Mouse (Mus musculus) adrenal gland, adult 18-20 months (tissue): Measurements from ENCODE around the gene Hist1h2br. TPM values are rescaled to one million over a fixed set of nuclear protein-coding genes. Genes with fewer than 3 reads are reported as not detected.
"Not testable (repeated sequence)": the region's sequence is repeated elsewhere in the genome, so short reads cannot be mapped to it uniquely, and the experiment has no call there.

Experiments used
- DNase-seq, 2 experiments: peaks; one replicate each; pipeline ENCODE4 v3.0.0; 2021 to 2022; ENCODE audit warnings: low spot score in 2 of 2
- long read RNA-seq, 2 experiments: library from polyadenylated mRNA; stranded (forward); transcript quantifications; one replicate each; pipeline ENCODE4 v2.0.0; 2021
- total RNA-seq, 2 experiments: library from RNA; stranded (reverse); gene quantifications; 1 replicate in 1 of 2; 2 replicates in 1 of 2; pipeline ENCODE4 v1.2.3; 2021

Hist1h2br gene
- 10 to 100 TPM; 43.9 to 68.8 TPM for total RNA-seq
- long read RNA-seq, experiment 1, partial matches to known transcripts: 0 of 1 reads
- long read RNA-seq, experiment 1, other reads (novel, unspliced or antisense): 1 of 1 reads
- long read RNA-seq, experiment 2: 0 reads

DNA sequence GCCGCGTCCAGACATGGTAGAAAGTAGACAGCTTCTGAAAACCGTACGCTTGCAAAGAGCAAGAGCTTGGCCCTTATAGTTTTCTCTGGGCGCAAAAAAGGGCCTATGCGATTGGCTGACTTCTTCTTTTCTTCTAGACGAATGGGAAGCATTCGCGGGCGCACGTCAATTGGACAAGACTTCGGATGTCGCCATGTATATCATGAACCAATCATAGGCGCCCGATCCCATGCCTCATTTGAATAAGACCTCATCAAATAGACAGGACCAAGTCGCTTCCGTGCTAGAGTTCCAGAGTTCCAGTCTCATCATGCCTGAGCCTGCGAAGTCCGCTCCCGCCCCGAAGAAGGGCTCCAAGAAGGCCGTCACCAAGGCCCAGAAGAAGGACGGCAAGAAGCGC lies at the start of gene Hist1h2br, which contains the start of gene Hist1h2ap:
TSS of gene Hist1h2br (plus strand) at position 283 of the 400 bp plus-strand sequence.
TSS of gene Hist1h2ap (minus strand) at position 47 of the 400 bp plus-strand sequence.
- DNase-seq: not testable (repeated sequence)

DNA sequence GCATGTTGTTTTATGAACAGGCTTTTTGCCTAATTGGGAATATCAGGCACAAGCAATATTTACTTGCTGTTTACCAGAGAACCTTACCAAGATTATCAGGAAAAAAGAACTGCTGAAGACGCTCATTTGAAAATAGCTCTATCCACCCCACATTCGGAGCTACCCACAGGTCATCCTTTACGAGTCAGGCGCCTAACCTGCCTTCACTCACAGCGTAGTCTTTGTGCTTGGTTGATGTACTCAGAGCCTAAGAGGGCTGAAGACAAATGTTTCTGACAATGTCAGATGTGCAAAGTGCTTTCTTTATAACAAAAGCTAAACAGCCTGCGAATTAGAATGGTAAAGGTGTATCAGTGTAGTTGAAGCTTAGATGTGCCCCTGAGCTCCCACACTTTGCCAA lies 49.2 kb upstream of the Hist1h2br start:
- no peak for DNase-seq

DNA sequence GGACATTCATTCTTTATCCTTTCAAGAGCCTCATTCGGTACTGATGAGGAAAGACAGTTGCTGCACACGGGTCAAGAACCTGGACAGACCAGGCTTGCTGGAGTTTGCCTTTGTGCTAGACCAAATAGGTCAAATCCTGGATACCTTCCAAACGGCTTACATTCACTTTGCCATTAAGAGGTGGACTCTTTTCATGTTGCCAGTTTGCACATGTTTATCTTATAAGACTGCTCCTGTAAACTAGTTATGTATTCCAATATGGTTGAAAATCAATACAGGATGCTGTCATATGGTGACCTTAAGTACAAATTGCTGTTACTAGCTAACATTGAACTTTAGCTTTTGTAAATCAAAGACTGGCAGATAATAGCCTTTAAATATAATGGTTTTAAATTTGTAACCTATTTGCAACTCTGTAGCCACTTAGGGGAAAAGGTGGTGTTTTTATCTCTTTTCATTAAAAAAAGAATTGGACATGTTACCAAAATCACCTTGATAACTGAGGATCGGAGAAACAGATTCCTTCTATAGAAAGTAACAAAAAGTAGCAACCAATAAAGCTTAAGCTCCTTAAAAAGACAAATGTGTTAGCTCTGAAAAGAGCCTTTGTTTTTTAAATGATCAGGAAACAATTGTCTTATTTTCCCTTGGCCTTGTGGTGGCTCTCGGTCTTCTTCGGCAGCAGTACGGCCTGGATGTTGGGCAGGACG lies 47.2 kb upstream of the Hist1h2br start:
- no peak for DNase-seq

DNA sequence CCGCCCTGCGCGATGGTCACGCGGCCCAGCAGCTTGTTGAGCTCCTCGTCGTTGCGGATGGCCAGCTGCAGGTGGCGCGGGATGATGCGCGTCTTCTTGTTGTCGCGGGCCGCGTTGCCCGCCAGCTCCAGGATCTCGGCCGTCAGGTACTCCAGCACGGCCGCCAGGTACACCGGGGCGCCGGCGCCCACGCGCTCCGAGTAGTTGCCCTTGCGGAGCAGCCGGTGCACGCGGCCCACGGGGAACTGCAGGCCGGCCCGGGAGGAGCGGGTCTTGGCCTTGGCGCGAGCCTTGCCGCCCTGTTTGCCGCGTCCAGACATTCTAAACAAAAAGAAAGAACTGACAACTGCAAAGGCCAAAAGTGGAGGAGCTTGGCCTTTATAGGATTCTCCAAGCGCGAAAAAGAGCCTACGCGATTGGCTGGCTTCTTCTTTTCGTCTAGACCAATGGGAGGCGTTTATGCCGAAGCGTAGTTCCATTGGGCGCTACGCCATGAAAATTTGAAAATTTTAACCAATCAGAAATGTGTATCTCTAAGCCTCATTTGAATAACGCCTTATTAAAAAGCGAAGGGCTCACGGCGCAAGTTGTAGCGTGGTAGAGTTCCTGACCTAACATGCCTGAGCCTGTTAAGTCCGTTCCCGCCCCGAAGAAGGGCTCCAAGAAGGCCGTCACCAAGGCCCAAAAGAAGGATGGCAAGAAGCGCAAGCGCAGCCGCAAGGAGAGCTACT lies 46.5 kb upstream of the Hist1h2br start, which contains the start of the genes Hist1h2an and Hist1h2bp:
TSS of gene Hist1h2an (minus strand) at position 320 of the 731 bp plus-strand sequence.
TSS of gene Hist1h2bp (plus strand) at position 563 of the 731 bp plus-strand sequence.
- peak; percentile 59 to 72 for DNase-seq

DNA sequence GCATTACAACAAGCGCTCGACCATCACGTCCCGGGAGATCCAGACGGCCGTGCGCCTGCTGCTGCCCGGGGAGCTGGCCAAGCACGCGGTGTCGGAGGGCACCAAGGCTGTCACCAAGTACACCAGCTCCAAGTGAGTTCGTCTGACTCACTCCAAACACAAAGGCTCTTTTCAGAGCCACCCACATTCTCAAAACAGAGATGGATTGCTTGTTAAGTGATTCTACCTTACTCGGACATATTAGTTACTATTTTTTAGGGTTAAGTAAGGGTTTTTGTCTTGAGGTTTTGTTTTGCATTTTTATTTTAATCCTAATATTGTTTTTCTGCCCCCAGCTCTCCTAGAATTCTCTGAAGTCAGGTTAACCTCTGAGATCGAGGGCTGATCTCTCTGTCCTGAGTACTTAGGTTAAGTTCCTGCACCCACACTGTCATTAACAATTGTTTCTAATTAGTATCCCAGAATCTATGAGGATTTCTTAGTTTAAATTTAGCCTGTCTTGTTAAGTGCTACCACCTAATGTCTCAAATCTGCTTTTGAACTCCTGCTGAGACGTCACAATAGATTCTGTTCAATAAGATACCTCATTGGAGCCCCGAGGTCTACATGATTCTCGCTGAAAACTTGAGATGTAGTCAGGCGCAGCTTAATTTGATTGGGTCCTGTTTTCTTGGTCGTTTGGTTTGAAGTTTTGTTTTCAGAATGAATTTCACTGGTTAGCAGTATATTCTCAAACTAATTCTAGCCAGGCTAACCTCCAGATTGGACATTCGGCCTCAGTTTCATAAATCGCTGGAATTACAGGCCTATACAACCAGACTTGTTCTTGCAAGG lies 45.6 kb upstream of the Hist1h2br start:
- DNase-seq: no peak

DNA sequence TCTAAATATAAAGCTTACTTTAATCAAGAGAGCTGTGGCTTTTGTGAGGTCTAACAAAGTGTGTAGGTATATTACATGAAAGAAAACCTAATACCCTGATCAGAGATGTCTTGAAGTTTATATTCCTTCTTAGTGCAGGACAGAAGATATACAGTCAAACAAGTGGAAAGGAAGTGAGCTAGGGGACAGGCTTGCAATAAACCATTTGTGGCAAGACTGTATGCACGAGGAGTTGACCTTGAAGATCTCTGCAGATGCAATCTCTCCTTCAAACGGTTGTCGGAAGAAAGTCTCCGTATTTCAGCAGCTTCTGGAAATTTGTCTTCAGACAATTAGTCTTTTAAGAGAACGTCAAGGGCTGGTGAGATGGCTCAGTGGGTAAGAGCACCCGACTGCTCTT lies 43.6 kb upstream of the Hist1h2br start:
- DNase-seq: no peak

DNA sequence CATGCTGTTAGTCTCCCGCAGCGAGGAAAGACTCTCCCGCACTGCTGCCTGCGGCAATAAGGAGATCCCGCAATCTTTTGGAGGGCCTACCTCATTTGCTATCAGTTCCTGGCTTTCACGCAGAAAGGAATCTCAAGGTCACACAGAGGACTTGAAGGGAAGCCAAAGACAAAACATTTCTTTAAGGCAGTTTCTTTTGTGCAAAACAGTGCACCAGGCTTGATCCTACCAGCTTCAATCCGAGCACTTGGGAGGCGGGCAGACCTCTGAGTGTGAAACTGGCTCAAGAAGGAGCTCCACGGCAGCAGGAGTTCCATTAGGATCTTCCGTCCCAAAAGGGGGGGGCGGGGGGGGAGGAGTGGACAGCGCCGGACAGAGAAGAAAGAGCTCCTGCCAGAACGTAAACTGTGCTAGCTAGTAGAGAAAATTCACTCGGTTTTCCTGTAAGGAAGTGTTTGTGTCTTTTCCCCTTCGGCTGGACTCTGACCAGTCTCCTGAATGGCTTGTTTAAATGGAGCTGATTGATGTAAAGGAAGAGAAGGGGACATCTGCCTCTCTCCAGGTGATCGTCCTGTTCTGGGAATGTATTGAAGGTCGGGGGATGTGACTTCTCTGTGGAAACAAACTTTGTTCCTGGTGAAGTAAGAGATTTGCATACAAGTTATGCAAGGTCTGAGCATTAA lies 42.8 kb upstream of the Hist1h2br start:
- DNase-seq: no peak

DNA sequence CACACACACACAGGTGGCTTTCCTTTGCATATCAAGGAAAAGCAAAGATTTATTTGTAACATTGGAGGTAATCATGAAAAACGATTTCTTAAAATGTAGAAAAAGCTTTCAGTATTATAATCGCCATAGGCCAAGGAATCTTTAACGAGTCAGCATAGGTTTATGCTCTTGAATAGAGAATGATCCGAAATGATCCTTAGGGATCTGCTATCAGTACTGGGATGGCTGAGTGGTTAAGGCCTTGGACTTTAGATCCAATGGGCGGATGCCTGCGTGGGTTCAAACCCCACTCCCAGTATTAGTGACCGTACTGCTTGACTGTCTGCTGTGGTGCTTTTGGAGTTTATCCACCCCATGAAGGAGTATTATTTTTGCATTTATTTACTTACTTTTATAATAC lies 38.0 kb upstream of the Hist1h2br start:
- no peak for DNase-seq

DNA sequence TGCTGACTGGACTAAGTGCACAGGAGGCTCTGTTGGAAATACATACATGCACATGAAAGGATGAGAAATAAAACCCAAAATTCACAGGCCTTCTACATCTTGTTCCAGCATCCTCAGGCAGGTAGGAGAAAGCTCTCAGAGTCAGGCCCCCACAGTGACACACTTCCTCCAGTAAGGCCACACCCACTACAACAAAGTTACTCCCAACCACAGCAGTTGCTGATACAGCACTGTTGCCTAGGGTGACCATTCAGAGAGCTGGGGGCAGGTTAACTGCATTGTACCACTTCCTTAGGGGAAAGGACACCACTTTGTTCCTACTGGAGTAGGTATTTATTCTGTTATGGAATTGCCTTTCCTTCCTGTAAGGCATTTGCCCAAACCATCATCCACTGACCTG lies 36.4 kb upstream of the Hist1h2br start:
- DNase-seq: not testable (repeated sequence)

DNA sequence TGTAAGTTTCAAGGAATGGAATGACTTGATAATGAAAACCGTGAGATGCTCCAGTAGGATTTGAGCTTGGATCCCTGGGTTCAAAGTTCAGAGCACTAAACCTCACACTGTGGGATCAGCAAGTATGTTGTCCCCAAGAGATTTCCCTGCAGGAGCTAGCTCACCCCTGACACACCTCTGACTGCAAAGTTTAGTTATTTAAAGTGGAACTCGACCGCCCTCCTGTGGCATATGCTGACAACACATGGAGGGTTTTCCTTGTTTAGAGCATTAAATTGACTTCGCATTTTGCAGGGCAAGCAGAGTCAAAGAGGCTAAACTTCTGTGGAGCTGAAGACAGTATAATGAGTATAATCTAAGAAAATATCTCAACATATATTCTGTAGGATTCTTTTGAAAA lies 30.5 kb upstream of the Hist1h2br start:
- DNase-seq: not testable (repeated sequence)

DNA sequence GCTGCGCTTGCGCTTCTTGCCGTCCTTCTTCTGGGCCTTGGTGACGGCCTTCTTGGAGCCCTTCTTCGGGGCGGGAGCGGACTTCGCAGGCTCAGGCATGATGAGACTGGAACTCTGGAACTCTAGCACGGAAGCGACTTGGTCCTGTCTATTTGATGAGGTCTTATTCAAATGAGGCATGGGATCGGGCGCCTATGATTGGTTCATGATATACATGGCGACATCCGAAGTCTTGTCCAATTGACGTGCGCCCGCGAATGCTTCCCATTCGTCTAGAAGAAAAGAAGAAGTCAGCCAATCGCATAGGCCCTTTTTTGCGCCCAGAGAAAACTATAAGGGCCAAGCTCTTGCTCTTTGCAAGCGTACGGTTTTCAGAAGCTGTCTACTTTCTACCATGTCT lies 23.5 kb upstream of the Hist1h2br start, which contains the start of the genes Hist1h2bq and Hist1h2ao:
TSS of gene Hist1h2bq (minus strand) at position 125 of the 400 bp plus-strand sequence.
TSS of gene Hist1h2ao (plus strand) at position 393 of the 400 bp plus-strand sequence.
- DNase-seq: not testable (repeated sequence)

DNA sequence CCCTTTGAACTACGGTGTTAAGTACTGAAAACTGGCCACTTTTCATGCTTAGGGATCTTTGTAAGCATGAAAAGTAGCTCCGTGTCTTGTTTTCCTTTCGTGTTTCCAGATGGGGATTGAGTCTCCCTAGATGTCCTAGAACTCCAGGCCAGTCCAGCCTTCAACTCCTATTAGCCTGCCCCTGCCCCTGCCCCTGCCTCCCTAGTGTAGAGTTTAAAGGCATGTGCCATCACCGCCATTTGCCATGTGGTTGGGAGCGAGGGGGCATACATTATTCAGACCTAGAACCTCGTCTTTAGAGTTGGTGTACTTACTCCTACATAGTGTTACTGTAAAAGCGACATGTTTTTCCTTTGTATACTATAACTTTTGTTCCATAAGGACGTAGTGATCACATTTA lies 22.5 kb upstream of the Hist1h2br start:
- DNase-seq: not testable (repeated sequence)

DNA sequence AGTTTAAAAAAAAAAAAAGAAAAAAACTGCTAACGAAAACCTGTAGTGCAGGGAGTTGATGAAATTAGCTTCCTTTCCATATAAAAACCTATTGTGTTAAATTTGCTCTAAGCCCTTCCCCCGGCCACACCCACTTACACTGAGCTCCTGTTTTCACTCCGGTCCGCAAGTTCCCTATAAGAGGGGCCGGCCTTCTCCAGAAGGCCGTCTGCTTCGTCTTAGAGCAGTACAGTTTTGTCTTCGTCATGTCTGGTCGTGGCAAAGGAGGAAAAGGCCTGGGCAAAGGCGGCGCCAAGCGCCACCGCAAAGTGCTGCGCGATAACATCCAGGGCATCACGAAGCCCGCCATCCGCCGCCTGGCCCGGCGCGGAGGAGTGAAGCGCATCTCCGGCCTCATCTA lies 22.0 kb upstream of the Hist1h2br start, which contains the start of gene Hist1h4m:
TSS of gene Hist1h4m (plus strand) at position 208 of the 400 bp plus-strand sequence.
- DNase-seq: peak in 1 of 2 experiments; percentile 42

DNA sequence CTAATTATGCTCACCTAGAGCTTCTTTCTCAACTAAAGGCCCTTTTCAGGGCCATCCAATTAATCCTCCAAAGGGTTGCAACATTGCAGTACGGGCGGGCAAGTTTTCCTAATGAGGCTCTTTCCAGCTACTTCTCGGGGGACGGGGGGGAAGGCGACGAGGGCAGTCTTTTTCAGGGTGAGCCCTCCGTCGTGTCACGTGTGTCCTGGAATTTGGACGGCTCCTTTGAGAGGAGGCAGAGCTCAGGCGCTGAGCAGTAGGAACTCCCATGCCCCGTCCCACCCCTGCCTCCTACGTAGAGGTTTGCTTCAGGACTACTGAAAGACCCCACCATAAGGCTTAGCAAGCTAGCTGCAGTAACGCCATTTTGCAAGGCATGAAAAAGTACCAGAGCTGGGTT lies 21.5 kb upstream of the Hist1h2br start:
- not testable (repeated sequence) for DNase-seq

DNA sequence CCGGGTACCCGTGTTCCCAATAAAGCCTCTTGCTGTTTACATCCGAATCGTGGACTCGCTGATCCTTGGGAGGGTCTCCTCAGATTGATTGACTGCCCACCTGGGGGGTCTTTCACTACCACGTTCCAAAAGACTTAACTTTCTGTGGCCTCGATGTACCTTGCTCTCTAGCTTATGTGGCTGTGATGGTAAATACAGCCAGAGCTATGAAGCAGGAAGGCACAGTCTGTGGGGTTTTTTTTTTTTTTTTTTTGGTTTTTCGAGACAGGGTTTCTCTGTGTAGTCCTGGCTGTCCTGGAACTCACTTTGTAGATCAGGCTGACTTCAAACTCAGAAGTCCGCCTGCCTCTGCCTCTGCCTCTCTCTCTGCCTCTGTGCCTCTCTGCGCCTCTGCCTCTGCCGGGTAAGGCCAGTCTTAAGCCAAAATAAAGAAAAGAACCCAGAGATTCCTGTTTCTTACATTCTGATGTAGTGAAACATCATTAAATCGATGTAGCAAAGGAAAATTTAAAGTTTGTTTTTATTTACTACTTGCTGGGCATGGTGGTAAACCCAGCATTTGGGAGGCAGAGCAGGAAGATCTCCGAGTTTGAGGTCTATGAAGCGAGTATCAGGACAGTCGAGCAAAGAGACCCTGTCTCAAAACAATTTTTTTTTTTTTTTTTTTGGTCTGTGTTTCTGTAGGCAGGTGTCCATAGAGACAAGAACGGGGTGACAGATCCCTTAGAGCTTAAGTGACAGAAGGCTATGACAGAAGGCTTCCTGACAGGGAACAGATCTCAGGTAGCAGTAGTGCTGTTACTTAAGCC lies 13.3 kb upstream of the Hist1h2br start:
- DNase-seq: not testable (repeated sequence)

DNA sequence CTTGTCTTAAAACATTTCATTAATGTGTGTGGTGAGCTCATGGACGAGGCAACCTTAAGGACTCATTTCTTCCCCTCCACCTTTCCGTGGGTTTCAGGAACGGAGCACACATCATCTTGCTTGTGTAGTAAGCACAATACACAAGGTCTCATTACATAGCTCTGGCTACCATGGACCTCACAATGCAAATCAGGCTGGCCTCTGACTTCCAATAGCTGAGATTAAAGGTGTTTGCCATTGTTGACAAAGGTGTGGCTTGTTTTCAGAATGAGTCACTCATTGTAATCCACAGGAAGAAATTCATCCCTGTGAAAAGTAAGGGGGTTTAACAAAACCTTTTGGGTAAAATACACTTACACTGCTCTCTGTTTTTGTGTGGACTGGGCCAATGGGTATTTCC lies 5.0 kb upstream of the Hist1h2br start:
- DNase-seq: no peak

DNA sequence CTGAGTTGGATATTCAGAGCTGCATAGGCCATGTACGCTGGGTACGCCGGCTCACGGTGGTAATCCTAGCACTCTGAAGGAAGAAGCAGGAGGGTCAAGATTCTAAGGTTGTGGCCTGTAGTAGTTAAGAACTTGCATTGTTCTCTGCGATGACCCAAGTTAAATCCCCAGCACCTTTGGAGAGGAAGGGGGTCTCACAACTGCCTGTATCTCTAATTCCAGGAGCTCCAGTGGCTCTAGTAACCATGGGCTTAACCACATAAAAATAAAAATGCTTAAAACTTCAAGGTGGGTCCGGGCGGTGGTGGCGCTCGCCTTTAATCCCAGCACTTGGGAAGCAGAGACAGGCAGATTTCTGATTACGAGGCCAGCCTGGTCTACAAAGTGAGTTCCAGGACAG lies 3.2 kb upstream of the Hist1h2br start:
- DNase-seq: no peak

DNA sequence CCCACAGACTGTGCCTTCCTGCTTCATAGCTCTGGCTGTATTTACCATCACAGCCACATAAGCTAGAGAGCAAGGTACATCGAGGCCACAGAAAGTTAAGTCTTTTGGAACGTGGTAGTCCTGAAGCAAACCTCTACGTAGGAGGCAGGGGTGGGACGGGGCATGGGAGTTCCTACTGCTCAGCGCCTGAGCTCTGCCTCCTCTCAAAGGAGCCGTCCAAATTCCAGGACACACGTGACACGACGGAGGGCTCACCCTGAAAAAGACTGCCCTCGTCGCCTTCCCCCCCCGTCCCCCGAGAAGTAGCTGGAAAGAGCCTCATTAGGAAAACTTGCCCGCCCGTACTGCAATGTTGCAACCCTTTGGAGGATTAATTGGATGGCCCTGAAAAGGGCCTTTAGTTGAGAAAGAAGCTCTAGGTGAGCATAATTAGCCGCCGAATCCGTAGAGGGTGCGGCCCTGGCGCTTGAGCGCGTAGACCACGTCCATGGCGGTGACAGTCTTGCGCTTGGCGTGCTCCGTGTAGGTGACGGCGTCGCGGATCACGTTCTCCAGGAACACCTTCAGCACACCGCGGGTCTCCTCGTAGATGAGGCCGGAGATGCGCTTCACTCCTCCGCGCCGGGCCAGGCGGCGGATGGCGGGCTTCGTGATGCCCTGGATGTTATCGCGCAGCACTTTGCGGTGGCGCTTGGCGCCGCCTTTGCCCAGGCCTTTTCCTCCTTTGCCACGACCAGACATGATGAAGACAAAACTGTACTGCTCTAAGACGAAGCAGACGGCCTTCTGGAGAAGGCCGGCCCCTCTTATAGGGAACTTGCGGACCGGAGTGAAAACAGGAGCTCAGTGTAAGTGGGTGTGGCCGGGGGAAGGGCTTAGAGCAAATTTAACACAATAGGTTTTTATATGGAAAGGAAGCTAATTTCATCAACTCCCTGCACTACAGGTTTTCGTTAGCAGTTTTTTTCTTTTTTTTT lies 1.8 kb upstream of the Hist1h2br start, which contains the start of gene Hist1h4n:
TSS of gene Hist1h4n (minus strand) at position 779 of the 977 bp plus-strand sequence.
- DNase-seq: peak in 1 of 2 experiments; percentile 20
